Mouse (Mus musculus): ENCODE results near the gene Zdhhc19. TPM values are rescaled to one million over a fixed set of nuclear protein-coding genes. Genes with fewer than 3 reads are reported as not detected.
"Not testable (repeated sequence)": the region's sequence is repeated elsewhere in the genome, so short reads cannot be mapped to it uniquely, and the experiment has no call there.

The Zdhhc19 gene
- polyA plus RNA-seq, 1 experiment, result not detected

- no peak for DNase-seq (ENCODE audit: low spot score)
These were observed 8.6 kb upstream of the Zdhhc19 start, which contains the start of gene Slc51a for GRCm38 (mm10) chr16:32487234-32488111. Gene Slc51a (minus strand): TSS chr16:32487879.

GRCm38 (mm10) chr16:32488939-32489338 is 7.1 kb upstream of the Zdhhc19 start:
- no peak for DNase-seq (ENCODE audit: low spot score)

GRCm38 (mm10) chr16:32494371-32494770 is 1.7 kb upstream of the Zdhhc19 start:
- not testable (repeated sequence) for DNase-seq (ENCODE audit: low spot score)

DNA sequence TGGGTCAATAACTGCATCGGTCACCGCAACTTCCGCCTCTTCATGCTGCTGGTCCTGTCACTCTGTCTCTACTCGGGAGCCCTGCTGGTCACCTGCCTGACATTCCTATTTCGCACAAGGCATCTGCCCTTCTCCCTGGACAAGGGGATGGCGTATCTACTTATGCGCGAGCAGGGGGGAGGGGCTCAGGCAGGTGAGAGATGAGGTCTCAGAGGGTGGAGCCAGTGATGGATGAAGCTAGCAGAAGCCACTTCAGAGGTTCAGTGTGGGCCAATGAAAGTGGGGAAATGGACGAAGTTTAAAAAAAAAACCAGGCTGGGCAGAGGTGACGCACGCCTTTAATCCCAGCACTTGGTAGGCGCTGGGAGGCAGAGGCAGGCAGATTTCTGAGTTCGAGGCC is 2.9 kb downstream of the Zdhhc19 start:
- no peak for DNase-seq (ENCODE audit: low spot score)

DNA sequence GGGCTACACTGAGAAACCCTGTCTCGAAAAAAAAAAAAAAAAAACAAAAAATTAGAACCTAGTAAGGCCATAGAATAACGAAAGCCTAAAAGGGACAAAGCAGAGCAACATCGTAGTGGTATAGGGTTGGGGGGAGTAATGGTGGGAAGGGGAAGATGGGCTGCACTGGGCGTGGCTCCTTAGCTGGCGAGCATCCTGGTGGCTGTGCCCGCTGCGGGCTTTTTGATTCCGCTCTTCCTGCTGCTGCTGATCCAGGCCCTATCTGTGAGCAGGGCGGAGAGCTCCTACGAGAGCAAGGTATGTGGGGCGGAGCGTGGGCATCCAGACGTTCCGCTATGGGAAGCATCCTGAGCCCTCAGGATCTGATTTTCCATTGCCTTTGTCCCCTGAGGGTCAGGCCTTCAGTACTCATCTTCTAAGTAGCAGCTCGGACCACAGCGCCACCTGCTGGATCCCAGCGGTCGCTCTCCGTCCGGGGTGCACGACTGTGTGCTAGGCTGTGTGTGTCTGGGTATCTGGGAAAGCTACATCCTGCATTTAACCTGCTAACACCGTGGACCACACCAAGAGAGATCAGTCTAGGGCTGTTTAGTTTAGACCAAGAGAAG is 3.5 kb downstream of the Zdhhc19 start:
- peak; percentile 79 for DNase-seq (ENCODE audit: low spot score)

DNA sequence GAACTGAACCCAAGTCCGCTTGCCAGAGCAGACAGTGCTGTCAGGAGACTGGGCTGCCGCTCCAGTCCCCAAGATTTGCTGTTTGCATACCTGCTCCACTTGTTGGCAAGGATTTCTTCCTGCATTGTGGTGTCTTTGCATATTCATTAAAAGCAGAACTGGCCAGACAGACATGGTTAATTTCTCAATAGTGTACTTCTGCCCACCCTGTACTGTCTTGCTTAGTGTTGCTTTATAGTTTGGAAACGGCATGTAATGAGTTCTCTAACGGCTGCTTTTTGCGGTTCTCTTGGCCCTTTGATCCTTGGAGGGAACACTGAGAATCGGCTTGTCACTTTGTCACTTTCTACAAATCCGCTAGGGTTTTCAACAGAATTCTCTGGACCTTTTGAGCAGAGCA is 5.4 kb downstream of the Zdhhc19 start:
- DNase-seq (ENCODE audit: low spot score), result no peak

- DNase-seq (ENCODE audit: low spot score), result no peak
These were observed 6.7 kb downstream of the Zdhhc19 start for GRCm38 (mm10) chr16:32502621-32503335.

DNA sequence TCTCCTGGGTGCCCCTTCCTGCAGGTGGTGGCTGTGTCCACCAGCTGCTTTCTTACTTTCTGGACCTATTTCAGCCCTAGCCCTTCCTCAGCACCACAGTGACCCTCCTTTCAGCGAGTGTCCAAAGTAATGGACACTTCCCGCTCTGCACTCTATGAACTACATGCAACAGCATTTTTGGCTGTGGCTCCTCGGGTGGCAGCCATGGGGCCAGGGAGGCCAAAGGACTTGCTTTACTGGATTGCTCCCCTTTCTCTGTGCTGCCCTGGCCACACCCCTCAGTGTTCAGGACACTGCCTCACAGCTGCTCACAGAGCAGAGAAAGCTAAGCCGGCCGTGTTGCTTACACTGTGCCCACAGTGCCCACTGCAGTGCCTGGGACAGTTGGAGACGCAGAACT is 7.6 kb downstream of the Zdhhc19 start:
- DNase-seq (ENCODE audit: low spot score), result no peak

GRCm38 (mm10) chr16:32506298-32506697 is 10.2 kb downstream of the Zdhhc19 start:
- no peak for DNase-seq (ENCODE audit: low spot score)

DNA sequence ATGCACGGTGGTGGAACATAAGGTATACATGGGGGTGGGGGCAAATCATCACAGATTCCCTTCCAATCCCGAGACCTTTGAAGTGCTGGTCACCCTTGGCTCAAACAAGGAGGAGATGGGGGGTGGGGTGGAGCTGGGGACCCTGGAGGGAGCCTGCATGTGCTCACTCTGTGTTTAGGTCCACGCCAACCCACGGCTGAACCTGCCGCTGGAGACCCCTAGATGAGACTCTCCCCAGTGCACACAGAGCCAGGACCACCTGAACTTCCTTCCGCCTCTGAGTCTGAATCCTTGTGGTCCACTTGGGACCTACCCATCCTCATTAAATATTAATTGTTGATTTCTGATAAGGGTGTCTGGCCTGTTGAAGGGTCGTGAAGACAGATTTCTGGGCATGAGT is 10.8 kb downstream of the Zdhhc19 start:
- no peak for DNase-seq (ENCODE audit: low spot score)

GRCm38 (mm10) chr16:32507407-32507806 is 11.3 kb downstream of the Zdhhc19 start:
- DNase-seq (ENCODE audit: low spot score), result no peak

DNA sequence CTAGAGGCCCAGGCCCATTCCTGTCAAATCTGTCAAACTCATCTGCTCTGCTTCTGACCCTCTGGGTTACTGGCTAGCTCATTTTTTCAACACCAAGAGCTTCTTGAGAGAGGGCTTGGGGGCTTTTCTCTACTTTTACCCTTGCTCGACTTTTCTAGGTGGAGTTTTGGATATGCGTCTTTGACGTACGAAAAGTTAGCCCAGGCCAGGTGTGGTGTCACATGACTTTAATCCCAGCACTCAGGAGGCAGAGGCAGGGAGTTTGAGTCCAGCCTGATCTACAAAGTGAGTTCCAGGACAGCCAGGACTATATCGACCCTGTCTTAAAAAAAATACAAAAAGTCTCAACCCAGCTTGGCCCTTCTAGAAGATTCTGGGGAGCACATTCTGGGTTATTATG is 12.0 kb downstream of the Zdhhc19 start:
- DNase-seq (ENCODE audit: low spot score), result no peak

GRCm38 (mm10) chr16:32508506-32509065 is 12.5 kb downstream of the Zdhhc19 start:
- no peak for DNase-seq (ENCODE audit: low spot score)

- DNase-seq (ENCODE audit: low spot score), result no peak
These were observed 13.2 kb downstream of the Zdhhc19 start for GRCm38 (mm10) chr16:32509066-32509942.

- no peak for DNase-seq (ENCODE audit: low spot score)
These were observed 14.6 kb downstream of the Zdhhc19 start for GRCm38 (mm10) chr16:32510399-32511337.

- no peak for DNase-seq (ENCODE audit: low spot score)
These were observed 15.3 kb downstream of the Zdhhc19 start for GRCm38 (mm10) chr16:32511338-32511734.

DNA sequence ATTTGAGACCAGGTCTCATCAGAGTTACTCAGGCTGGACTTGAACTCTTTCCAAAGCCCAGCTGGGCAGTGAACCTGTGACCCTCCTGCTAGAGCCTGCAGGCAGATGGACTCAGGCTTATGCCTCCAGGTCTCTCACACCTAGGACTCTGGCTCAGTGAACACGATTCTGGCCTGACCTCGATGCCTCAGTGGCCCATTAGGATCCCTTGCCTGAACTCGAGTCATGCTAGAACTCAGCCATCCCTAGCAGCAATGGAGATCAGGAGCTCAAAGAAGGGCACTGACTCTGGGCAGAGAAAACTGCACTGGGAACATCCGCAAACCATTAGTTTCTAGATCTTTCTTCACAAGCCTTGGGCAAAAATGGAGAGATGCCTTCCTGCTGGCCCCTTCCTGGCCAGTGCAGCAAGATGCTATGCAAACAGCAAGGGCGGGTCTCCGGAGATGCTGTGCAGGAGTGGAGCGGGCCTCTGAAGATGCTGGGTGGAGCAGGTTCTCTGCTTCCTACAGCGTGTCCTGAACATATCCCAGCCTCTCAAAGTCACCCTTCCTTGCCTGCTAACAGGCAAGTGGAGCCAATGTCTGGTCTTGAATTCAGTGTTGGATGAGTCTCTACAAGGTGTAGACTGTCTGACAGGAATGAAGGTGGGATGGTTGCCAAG is 15.9 kb downstream of the Zdhhc19 start:
- no peak for DNase-seq (ENCODE audit: low spot score)

DNA sequence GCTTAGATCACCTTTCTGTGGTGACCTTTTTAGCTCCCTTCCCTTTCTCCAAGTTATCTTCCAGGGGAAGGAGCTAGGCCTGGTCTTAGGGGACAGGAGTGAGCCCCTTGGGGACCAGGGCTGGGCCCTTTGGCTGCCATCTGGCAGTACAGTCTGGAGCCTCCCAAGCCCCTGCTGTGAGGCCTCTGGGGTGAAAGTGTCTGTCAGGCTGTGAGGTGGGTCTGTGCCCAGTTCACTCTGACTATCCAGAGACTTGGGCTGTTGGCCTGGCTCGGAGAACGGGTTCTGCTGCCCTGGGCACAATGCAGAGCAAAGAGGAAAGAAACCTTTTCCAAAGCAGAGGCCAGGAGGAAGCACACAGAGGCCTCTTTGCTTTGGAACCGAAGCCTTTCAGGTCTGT is 16.9 kb downstream of the Zdhhc19 start:
- DNase-seq (ENCODE audit: low spot score), result no peak

DNA sequence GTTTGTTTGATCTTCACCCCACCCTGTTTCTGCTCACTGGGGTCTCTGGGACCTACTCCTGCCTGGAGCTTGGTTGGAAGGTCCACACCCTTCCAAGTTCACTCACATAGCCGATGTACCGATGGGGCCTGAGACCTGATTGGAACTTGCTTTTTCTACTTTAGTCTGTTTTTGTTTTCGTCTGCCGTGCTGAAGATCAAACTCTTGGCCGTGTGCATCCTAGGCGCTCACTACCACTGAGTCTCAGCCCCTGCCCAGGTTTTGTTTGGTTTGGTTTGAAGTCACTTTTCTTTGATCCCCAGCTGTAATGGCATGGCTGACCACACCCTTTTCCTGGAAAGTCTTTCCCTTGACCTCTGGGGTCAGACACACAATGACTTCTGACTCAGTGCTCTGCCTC is 17.3 kb downstream of the Zdhhc19 start:
- DNase-seq (ENCODE audit: low spot score), result no peak

DNA sequence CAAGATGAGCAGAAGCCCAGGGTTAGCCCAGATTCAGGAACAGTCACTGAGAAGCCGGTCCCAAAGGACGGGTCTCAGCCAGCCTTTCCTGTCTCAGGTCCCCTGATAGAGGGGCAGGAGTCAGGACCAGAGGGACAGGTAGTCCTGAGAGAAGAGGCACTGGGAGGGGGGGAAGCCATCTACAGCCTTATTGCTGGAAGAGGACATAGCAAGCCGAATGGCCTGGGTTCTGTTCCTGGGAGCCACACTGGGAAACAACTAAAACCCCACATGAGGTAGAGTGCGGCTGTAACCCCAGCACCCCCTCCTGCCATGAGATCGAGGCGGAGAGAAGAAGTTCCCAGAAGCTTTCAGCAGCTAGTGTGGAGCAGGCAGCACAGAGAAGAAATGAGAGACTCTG is 17.9 kb downstream of the Zdhhc19 start:
- no peak for DNase-seq (ENCODE audit: low spot score)
